Mouse (Mus musculus) c-Kit-negative CD71-positive TER-119-positive erythroid progenitor cells, embryonic 14.5 days (primary cell): ENCODE data around the gene Gm498.

Source experiments
- DNase-seq: peaks from one replicate; pipeline ENCODE4 v3.0.0-alpha.2; 2013; ENCODE audit warnings: low read depth, low spot score

Gene Gm498

DNA sequence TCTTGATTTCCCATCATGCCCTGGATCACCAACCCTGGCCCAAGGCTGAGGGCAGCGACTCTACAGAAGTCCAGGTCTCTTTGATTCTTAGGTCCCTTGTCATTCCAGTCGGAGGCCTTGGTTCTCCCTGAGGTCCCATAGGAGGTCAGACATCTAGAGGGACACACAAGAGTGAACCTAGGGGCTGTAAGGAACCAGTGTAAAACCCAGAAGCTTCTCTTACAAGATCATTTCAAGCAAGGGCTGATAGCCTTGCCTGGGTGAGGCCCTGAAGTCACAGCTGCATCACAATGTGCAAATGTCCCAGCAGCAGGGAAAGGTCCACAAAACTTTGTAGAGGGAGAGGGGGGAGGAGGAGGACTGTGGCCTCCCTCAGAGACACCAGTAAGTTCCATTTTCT is at the start of gene Gm498:
Gene Gm498 (plus strand): TSS at position 301 of the 400 bp plus-strand sequence.
- DNase-seq: no peak

DNA sequence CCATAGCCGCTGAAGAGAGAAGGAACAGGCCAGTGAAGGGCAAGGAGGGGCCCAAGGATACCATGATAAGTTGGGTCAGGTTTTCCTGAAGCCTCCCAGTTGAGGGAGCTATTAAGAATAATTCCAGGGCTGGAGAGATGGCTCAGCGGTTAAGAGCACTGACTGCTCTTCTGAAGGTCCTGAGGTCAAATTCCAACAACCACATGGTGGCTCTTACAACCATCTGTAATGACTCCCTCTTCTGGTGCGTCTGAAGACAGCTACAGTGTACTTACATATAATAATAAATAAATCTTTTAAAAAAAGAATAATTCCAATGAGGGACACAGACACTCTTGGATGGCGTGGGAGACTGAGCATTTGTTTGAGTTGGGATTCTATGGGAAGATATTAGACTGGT is 47.4 kb upstream of the Gm498 start:
- DNase-seq: no peak

DNA sequence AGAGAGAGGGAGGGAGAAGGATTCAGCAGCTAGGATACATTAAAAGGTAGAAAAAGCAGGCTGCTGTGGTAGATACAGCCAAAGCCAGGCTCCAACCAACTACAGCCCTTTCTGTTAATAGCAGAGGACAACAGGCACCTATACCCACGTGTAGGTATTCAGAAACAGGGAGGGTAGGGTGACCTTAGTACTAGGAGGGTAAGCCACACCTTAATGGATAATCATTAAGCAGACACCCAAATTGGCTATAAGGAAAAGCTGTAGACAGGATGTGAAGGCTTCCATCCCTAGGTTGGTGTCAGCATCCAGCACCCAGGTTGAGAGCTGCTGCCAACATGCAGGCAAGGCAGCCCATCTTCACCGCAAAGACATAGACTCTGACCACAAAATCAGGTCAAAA is 45.4 kb upstream of the Gm498 start:
- no peak for DNase-seq

DNA sequence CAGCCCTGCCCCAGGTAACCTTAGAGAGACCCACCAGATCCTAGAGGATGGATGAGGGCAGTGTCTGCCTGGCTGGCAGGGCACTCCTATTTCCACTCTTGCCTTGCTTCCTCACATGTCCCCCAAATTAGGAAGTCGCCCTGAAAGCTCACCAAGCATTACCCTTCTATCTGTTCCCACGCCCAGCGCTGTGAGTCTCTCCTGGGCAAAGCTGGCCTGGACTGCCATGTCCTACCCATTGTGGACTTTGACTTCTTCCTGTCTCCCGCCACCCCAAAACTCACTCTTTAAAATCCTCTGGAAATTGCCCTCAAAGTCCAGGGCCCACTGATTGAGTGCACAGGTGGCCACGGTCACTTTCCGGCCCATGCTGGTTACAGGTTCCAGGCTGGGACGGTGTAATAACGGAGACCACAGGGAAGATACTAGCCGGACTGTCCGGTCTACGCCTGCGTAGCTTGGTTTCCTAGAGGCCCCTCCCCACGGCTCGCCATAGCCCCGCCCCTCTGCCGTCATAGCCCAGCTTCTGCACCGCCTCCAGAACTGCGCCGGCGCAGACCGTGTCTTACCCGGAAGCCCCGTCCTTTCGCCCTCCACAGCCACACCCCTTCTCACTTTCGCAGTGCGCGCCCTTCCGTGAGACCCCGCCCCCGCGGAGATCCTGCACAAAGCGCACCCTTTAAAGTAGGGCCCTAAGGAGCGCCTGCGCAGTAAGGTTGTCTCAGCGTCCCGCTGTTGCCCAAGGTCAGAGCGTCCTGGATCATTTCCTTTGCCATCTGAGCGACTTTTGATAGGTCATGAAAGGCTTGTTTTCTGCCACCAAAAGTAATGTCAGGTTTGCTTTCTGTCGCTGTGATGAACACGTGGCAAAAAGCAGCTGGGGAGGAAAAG is 44.0 kb upstream of the Gm498 start, which contains the start of the genes Nadsyn1 and Dhcr7:
Gene Nadsyn1 (minus strand): TSS at position 475 of the 891 bp plus-strand sequence.
Gene Dhcr7 (plus strand): TSS at position 771 of the 891 bp plus-strand sequence.
- peak; percentile 93 for DNase-seq

DNA sequence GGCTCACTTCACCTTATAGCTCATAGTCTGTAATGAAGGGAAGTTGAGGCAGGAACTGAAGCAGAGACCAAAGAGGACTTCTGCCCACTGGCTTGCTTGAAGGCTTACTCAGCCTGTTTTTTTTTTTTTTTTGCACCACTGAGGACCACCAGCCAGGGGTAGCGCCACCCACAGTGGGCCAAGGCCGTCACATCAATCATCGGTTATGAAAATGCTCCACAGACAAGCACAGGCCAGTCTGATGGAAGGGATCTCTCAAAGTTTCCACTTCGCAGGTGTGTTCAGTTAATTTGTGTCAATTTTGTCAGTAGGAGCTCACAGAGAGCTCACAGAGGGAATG is 43.4 kb upstream of the Gm498 start:
- no peak for DNase-seq

DNA sequence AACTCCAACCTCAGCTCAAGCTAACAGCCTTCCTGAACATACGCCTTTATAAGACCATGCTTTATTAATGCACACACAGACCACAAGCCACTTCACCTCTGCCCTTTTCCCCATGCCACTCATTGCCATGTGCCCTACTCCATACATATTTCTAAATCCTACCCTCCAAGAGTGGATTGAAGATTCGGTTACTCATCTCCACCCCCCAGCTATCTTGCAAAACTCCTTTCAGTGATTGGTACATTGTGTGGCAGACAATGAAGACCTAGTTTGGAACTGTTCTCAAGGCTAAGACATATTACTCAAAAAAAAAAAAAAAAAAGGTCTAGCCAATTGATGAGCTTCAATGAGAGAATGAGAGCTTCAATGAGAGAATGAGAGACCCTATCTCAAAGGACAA is 39.7 kb upstream of the Gm498 start:
- no peak for DNase-seq

DNA sequence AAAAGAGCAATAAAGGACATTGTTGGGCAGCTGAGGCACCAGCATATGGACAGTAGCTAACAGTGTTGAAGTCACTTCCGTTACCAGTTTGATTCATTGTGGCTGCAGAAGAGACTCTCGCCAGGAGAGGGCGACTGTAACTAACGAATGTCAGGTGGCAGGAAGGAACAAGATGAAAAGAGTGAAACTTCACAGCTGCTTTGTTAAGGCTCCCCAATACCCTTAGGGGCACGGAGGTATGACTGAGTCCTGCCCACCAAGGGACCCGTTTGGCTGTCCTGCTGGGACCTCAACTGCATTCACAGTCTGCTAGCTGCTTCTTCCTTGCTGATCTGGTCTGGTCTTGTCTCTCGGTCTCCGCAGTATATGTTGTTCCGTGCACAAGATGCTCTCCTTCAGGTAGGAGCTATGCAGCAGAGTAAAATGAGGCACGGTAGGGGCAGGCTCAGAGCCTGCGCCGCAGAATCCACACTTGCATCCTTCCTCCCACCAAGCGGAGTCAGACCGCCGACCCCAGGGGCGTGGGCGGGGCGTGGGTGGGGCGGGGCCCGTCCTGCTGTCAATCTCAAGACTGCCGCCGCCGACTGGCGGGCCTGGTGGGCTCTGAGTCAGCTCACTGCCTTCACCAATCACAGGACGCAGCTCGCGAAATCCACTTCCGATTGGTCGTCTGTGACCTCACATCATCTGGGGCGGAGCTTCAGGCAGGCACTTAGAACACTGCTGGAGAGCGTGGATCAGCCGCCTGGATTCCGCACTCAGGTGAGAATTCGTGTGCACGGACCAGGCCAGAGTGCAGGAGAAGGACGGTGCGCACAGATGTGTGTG is 36.9 kb upstream of the Gm498 start:
- peak; percentile 90 for DNase-seq

DNA sequence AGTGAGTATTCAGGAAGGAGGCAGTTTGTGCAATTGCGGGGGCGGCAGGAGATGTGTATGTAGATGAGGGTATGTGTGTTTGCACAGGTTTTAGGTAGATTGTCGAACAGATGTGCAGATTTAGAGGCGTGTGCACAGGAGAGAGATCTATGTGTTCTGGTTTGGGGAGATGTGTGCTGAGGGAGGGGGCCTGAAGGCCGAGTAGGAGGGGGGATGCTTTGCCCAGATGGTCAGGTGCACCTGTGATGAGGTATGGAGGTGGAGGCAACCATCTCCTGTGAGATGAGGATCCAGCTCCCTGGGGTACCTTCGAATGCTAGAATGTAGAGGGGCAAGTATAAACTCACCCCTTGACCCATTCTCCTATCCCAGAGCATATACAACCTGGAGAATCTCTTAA is 36.2 kb upstream of the Gm498 start:
- DNase-seq: no peak

DNA sequence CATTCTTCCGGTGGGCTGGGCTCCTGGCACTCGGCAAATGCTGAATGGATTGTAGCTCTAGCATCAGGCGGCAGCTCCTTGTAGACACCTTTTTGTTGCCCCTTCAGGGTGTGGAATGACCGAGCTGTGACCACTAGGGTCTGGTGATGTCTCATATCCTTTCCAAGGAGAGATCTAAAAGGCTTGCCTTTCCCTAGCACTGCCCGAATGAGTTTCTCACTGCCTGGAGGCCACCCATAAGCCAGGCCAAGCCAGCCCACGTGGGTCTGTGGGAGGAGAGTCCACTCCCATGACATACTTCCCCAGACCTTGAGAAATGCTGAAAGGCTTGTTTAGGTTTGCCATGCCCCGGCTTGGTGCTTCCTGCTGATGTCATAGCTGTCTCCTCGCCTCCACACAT is 34.4 kb upstream of the Gm498 start:
- DNase-seq: no peak

DNA sequence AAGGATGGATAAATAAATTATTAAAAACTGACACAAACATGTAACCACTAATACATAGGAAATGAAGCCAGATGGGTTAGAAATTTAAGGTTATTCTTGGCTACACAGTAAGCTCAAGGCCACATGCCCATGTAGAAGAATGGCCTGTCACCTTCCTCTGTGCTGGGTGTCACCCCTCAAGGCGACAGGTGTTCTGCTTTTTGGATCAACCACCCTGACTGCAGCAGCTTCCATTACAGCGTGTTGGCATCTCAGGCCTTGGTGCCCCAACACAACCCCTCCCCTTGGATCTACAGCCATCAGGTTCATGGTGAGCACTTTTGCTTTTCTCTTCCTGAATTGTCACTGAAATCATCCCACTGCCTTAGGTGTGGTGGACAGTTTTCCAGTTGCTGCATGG is 34.0 kb upstream of the Gm498 start:
- no peak for DNase-seq

DNA sequence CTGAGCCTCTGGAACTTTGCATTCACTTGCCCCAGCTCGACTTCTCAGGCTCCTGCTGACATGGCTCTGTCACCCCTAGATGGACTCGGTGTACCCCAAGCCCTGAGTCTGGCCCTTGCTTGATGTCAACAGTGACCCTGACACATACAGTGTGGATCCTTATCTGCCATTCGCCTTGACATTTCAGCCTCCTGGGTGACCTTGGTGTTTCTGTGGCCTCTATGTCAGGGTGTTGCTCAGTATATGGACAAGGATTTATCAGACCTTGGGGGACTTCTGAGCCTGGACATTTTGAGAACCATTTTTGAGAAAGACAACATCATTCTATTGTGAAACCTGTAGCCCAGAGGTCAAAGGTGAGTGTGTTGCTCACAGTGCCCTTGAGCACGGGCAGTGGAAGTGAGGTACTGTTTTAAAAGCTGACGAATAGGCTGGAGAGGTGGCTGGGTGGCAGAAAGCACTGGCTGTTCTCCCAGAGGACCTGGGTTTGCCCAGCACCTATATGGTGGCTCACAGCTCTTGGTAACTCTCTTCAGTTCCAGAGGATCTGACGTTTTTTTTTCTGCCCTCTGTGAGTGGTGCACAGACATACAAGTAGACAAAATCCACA is 33.0 kb upstream of the Gm498 start:
- DNase-seq: no peak

DNA sequence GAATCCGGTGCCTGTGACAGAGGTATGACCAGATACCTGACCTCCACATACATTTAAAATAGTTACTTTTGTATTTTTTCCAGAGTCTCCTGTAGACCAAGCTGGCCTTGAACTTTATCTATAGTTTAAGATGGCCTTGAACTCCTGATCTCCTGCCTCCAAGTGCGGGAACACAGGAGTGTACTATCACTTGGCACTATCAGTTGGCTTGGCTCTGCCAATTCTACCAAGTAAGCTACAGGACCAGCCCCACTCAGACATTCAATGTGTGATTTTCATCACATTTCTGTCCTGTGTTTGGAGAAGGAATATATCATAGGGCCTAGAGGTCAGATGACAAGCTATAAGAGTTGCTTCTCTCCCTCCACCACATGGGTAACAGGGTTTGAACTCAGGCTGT is 32.3 kb upstream of the Gm498 start:
- DNase-seq: no peak

DNA sequence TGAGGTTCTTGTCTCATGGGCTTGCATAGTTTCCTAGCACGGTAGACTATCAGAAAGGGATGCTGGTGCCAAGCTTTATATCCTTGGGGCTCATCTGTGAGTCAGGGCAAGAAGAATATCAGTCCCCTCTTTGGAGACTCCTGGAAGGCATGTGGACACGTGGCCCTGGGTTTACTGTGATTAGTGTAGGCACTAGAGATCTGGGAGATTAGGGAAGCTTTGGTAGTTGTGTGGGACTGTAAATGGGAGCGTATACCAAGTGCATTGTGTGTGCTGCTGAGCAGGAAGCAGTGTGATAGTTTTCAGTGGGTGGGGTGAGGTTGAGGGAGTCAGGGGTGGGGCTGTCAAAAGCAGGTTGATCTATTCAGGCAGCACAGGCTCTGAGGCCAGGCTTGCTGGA is 31.7 kb upstream of the Gm498 start:
- no peak for DNase-seq

DNA sequence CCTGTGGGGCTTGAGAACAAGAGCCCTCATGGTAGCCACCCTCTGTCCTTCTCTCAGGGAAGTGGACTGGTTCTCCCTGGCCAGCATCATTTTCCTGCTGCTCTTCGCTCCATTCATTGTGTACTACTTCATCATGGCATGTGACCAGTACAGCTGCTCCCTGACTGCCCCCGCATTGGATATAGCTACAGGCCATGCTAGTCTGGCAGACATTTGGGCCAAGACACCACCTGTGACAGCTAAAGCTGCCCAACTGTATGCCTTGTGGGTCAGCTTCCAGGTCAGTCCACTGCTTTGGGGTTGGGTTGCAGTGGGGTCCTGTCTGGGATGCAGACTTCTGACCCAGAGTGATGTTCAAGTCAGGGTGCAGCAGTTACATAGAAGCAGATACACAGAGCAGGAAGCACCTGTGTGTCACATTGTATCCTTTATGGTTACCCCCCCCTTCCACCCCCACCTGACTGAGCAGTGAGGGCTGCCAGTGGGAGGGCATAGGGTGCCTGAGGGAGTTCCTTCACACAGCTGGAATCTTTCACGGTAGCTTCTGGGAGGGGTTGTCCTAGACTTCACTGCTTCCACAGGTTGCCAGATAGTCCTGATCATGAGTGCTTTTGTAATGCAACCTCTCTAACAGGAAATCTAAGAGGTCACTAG is 28.8 kb upstream of the Gm498 start:
- no peak for DNase-seq

DNA sequence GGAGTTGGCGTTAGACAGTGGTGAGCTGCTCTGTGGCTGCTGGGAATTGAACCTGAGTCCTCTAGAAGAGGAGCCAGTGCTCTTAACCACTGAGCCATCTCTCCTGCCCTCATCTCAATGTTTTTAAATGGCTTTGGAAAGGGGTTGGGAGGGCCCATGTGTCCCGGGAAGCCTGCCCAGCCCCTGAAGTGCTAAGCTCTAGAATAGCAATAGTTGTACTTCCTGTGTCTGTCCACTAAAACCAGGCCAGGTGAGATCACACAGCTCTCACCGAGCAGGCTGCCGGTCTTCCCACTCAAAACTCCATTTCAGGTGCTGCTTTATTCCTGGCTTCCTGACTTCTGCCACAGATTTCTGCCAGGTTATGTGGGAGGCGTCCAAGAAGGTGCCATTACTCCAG is 26.5 kb upstream of the Gm498 start:
- DNase-seq: no peak

DNA sequence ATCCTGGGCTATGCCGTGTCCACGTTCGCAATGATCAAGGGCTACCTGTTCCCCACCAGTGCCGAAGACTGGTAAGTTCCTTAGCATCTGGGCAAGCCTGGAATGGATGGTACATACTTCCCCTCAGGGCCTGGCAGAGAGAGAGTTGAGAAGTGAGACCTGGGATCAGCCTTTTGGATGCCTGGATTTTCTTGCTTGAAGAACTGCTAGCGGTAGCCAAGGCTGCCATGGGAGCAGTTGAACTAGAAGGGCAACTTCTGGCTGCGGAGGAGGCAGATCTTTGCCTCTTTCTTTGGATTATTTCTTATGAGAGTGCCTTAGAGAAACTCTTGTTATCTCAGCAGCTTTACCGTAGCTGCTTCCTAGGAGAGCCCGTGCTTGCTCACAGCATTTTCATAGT is 25.3 kb upstream of the Gm498 start:
- DNase-seq: no peak

DNA sequence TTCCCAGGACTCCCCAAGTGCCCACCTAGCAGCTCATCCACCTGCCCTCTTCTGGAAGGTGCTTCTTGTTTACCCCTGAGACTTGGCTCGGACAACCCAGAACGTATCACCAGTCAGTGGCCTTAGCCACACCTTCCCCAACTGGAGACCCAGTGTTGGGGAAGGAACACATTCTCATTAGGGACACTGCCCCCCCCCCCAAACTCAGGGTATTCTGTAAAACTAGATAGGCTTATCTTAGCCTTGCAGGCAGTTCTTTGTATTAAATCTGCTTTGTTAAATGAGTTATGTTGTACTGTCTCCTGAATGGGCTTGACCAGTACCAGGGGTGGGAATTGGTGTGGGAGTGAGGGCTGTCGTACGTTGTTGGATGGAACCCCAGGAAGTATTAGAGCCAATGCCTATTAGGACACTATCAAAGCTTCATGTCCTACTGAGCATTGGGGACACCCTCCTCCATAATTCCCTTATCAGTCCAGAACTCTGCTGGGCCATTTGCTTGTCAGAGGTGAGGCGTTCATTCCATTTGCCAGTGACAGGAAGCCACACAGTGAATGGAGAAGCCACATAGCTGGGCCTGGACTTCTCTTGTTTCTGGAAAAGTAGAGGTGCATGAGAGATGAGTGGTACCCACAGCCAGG is 18.4 kb upstream of the Gm498 start:
- no peak for DNase-seq

DNA sequence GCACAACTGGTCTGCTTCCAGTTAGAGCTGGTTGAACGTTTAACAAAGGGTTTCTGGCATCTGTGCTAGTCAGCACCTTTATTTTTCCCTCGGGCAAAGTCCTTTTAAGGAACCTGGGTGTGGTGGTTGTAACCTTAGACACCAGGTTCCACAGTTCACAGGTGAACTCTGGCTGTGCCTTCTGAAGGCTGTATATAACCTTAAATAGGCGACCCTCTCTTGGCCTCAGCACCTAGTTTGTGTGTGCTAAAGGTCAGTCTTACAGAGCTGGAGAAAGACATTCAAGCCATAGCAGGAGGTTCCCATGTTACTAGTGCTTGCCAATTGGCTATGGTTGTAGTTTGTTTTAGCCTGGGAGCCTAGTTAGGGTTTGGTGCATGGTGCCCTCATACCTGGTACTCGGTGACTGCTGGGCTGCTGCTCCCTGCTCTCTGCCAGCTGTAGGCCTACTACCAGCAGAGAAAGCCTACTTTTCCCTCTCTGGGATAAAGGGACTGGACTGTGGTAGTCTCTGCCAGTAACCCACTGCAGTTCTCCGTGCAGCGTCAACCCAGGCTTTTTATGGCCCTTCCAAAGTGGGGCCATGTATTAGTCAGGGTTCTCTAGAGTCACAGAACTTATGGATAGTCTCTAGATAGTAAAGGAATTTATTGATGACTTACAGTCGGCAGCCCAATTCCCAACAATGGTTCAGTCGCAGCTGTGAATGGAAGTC is 17.7 kb upstream of the Gm498 start:
- DNase-seq: no peak

DNA sequence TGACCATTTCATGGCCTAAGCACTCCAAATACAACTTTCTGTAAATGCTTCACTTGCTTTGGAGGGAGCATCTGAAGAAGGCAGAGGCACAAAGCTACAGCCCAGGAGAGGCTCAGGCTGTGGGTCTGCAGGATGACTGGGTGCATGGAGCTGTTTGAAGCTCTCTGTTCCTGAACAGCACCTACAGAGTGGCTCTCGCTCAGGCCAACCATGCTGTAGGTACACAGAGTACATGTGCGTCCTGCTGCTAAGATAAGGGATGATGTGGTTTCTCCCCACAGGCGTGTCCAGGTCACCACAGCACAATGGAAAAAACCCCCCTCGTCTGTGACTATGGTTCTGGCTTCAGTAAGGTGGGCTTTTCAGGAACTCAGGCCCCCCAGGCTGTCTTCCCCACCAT is 2.2 kb downstream of the Gm498 start:
- no peak for DNase-seq

DNA sequence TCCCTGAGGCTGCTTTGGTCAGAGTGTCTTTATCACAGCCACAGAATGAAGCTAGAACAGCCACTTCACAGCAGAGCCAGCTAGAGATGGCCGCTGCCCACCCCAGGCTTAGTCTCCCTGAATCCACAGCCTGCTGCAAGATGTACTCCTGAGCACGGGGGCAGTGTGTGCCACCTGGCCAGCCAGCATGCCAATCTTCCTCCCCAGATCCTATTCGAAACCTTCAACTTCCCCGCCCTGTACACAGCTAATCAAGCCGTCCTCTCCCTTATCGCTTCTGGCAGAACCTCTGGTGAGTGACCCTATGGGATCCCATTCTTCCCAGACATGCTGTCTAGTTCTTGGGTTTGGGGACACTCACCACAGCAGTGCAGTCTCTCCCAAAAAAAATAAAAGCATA is 17.1 kb downstream of the Gm498 start:
- DNase-seq: no peak

DNA sequence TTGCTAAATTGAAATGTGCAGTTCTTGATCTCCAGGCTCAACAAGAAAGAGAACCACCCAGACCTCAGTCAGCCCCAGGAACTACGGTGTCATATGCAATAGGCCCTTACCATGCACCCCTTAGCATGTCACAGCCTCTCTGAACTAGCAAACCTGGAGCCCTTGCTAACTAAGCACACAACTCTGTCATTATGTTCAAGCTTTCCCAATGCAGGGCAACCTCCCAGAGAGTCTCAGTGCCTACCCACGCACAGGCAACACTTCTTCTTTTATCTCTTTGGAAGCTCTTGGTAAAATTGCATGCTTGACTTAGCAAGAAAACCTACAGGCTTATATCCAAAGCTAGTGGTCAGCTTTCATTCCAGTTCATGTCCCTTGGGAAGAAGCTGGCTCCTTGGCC is 24.5 kb downstream of the Gm498 start:
- no peak for DNase-seq
